Mouse (Mus musculus): ENCODE results near the gene Nhsl1. TPM values are rescaled to one million over a fixed set of nuclear protein-coding genes. Genes with fewer than 3 reads are reported as not detected.
"Not testable (repeated sequence)": the region's sequence is repeated elsewhere in the genome, so short reads cannot be mapped to it uniquely, and the experiment has no call there.

Gene Nhsl1
- polyA plus RNA-seq, 1 experiment from 2014 or later, result 8.8 TPM

- no peak overlapping the region for H3K4me2 ChIP-seq (ENCODE audit: low read length)
- peaks cover 7% of the 10 kb centered on the region; the same call in 1 of the 2 replicates for H3K4me1 ChIP-seq (replicated peaks; ENCODE audit: insufficient read depth, low read length)
- H3K36me3 ChIP-seq (ENCODE audit: insufficient read depth, low read length), result 0 out of 2 replicates have a peak, but pooled peaks cover 11% of the 10 kb centered on the region
- no peaks in the 10 kb centered on the region for H3K9me3 ChIP-seq (replicated peaks; ENCODE audit: low read length)
- WGBS, result 70% methylated on average over 8 of the region's 8 CpGs
- no peak overlapping the region for H3K27ac ChIP-seq
- no peak for TF ChIP-seq CTCF (IDR thresholded peaks at IDR 0.05; ENCODE audit: low read depth)
- H3K4me3 ChIP-seq (replicated peaks; ENCODE audit: low read depth, low read length), result no peak overlapping the region
- ATAC-seq (replicated peaks; ENCODE audit: low FRiP score, low read depth) (0 out of 2 replicates have a peak, but pooled peaks have one; percentile 11), DNase-seq (ENCODE audit: low spot score) (no peak)
- H3K27me3 ChIP-seq (ENCODE audit: insufficient read depth, low read length), result no peaks in the 10 kb centered on the region
- no peak overlapping the region for H3K9ac ChIP-seq (ENCODE audit: low read depth, low read length)
Observed at GRCm38 (mm10) chr10:18532293-18532692, 213.5 kb downstream of the Nhsl1 start.

DNA sequence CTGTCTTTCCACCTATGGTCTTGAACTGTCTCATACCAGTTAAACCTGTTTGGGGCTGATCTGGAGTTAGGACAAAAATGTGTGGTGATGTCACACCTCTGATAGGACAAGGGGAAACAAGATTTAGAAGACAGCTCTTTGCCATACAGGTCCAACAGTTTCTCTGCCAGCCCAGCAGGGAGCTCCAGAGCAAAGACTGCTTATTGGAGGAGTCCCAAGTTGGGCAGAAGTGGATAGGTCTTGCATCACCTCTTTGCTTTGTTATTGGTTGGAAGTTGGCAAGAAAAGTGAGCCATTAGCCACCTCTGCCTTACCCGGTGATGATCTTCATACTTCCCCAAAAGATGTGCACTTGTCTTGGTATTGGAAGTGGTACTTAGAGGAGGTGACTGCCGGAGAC lies 218.1 kb downstream of the Nhsl1 start:
- Histone ChIP-seq H3K4me3 (replicated peaks; ENCODE audit: low read depth, low read length) (no peak overlapping the region), H3K9ac (ENCODE audit: low read depth, low read length) (no peak overlapping the region), H3K36me3 (ENCODE audit: insufficient read depth, low read length) (0 out of 2 replicates have a peak, but pooled peaks cover 3% of the 10 kb centered on the region), H3K27me3 (ENCODE audit: insufficient read depth, low read length) (no peaks in the 10 kb centered on the region), H3K4me1 (replicated peaks; ENCODE audit: insufficient read depth, low read length) (no peaks in the 10 kb centered on the region), H3K9me3 (replicated peaks; ENCODE audit: low read length) (no peaks in the 10 kb centered on the region), H3K27ac (no peak overlapping the region), H3K4me2 (ENCODE audit: low read length) (no peak overlapping the region)
- no peak for TF ChIP-seq CTCF (IDR thresholded peaks at IDR 0.05; ENCODE audit: low read depth)
- 90% methylated on average over 2 of the region's 2 CpGs for WGBS
- DNase-seq (ENCODE audit: low spot score) (no peak), ATAC-seq (replicated peaks; ENCODE audit: low FRiP score, low read depth) (no peak)

GRCm38 (mm10) chr10:18545309-18545708 lies 226.5 kb downstream of the Nhsl1 start:
- H3K27me3 ChIP-seq (ENCODE audit: insufficient read depth, low read length), result no peaks in the 10 kb centered on the region
- peak overlapping the region; percentile 98 for H3K4me2 ChIP-seq (ENCODE audit: low read length)
- ATAC-seq (replicated peaks; ENCODE audit: low FRiP score, low read depth) (no peak), DNase-seq (ENCODE audit: low spot score) (no peak)
- H3K36me3 ChIP-seq (ENCODE audit: insufficient read depth, low read length), result no peaks in the 10 kb centered on the region
- WGBS, result 8% methylated on average over 13 of the region's 13 CpGs
- H3K4me3 ChIP-seq (replicated peaks; ENCODE audit: low read depth, low read length), result peak overlapping the region; percentile 60
- peak overlapping the region; percentile 62 for H3K9ac ChIP-seq (ENCODE audit: low read depth, low read length)
- H3K9me3 ChIP-seq (replicated peaks; ENCODE audit: low read length), result no peaks in the 10 kb centered on the region
- no peaks in the 10 kb centered on the region for H3K4me1 ChIP-seq (replicated peaks; ENCODE audit: insufficient read depth, low read length)
- no peak overlapping the region for H3K27ac ChIP-seq
- no peak for TF ChIP-seq CTCF (IDR thresholded peaks at IDR 0.05; ENCODE audit: low read depth)

- H3K9ac ChIP-seq (ENCODE audit: low read depth, low read length), result peak within 1 kb of the TSS; percentile 62
- WGBS, result 1% methylated on average over 22 of the region's 22 CpGs
- no peaks in the 10 kb centered on the region for H3K4me1 ChIP-seq (replicated peaks; ENCODE audit: insufficient read depth, low read length)
- no peaks in the 10 kb centered on the region for H3K36me3 ChIP-seq (ENCODE audit: insufficient read depth, low read length)
- H3K27me3 ChIP-seq (ENCODE audit: insufficient read depth, low read length), result no peaks in the 10 kb centered on the region
- H3K4me2 ChIP-seq (ENCODE audit: low read length), result peak within 1 kb of the TSS; percentile 98
- DNase-seq (ENCODE audit: low spot score) (peak; percentile 76), ATAC-seq (replicated peaks; ENCODE audit: low FRiP score, low read depth) (peak; percentile 89)
- peak within 1 kb of the TSS; percentile 60 for H3K4me3 ChIP-seq (replicated peaks; ENCODE audit: low read depth, low read length)
- no peaks in the 10 kb centered on the region for H3K9me3 ChIP-seq (replicated peaks; ENCODE audit: low read length)
- TF ChIP-seq CTCF (IDR thresholded peaks at IDR 0.05; ENCODE audit: low read depth), result peak; percentile 80
- no peak within 1 kb of the TSS for H3K27ac ChIP-seq
Observed at GRCm38 (mm10) chr10:18545813-18546235, 227.0 kb downstream of the Nhsl1 start, which contains the start of gene Hebp2. Hebp2 (minus strand) TSS chr10:18546076.

DNA sequence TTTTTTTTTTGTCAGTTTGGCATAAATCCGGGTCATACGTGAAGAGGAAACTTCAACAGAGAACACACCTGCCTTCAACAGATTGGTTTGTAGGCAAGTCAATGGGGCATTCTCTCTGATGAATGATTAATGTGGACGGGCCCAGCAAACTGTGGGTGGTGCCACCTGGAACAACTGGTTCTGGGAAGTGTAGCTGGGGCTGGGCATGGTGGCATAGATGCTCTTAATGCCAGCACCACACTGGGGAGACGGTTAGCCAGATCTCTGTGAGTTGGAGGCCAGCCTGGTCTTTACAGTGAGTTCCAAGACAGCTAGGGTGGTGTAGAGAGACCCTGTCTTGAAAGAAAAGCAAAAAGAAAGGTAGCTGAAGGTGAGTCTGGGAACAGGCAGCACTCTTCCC lies 228.6 kb downstream of the Nhsl1 start:
- Histone ChIP-seq H3K4me3 (replicated peaks; ENCODE audit: low read depth, low read length) (no peak overlapping the region), H3K27ac (no peak overlapping the region), H3K4me2 (ENCODE audit: low read length) (no peak overlapping the region), H3K9ac (ENCODE audit: low read depth, low read length) (no peak overlapping the region), H3K4me1 (replicated peaks; ENCODE audit: insufficient read depth, low read length) (no peaks in the 10 kb centered on the region), H3K9me3 (replicated peaks; ENCODE audit: low read length) (no peaks in the 10 kb centered on the region), H3K27me3 (ENCODE audit: insufficient read depth, low read length) (no peaks in the 10 kb centered on the region), H3K36me3 (ENCODE audit: insufficient read depth, low read length) (no peaks in the 10 kb centered on the region)
- no peak for TF ChIP-seq CTCF (IDR thresholded peaks at IDR 0.05; ENCODE audit: low read depth)
- ATAC-seq (replicated peaks; ENCODE audit: low FRiP score, low read depth), result no peak
- DNase-seq (ENCODE audit: low spot score), result no peak
- WGBS, result 71% methylated on average over 4 of the region's 4 CpGs

DNA sequence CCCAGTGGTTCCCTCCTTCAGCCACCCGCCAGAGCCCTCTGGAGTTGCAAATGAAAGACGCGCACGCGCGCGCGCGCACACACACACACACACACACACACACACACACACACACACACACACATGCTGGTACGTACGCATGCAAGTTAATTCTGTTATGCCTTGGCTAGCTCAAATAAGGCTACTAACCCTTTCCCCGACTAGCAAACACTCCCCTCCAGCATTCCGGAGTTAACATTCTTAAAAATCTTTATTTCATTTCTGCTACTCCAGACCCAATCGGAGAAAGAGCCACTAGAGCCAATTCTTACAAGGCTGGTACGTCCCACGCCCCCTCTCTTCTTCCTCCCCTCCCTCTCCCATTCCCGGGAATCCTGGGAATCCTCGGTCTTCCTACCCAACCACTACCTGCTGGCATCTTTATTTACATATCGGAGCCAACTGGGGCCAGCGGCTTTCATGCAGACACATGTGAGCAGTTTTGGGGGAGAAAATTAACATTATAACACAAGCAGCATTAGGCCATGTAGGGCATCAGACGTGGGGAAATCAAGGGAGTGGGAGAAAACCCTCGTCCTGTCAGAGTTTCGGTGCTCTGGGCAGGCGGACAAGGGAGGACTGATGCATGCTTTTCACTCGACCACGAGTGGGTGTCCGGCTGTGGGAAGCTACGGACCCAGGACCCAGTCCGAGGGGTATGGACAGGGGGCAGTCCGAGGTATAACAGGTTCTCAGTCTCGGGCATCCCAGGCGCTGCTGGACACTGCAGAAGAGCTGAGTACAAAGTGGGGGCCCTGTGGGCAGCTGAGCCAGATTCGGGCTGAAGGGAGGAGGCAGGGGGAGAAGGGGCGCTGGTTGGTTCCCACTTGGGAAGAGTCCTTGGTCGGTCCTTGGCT lies 230.8 kb downstream of the Nhsl1 start:
- TF ChIP-seq CTCF (IDR thresholded peaks at IDR 0.05; ENCODE audit: low read depth), result no peak
- H3K9ac ChIP-seq (ENCODE audit: low read depth, low read length), result peak overlapping the region; percentile 37
- WGBS, result 7% methylated on average over 35 of the region's 35 CpGs

DNA sequence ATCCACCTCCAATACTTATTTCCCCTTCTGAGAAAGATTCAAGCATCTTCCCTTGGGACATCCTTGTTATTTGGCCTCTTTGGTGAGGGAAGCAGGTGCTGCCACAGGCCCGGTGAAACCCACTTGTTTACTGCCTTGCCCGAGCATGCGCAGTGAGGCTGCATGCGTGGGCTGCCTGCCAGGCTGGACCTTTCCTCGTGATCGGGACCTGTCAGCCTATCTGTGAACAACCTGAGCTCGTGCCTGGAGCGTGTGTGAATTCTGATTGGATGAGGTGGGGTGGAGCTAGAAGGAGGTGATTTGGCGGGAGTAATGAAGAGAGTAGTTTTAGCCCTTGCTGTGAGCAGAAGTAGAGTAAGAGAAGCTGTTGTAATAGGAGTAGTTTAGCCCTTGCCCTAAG lies 240.3 kb downstream of the Nhsl1 start:
- H3K36me3 ChIP-seq (ENCODE audit: insufficient read depth, low read length); H3K4me1 ChIP-seq (replicated peaks; ENCODE audit: insufficient read depth, low read length); H3K27ac ChIP-seq; H3K4me2 ChIP-seq (ENCODE audit: low read length); ATAC-seq (replicated peaks; ENCODE audit: low FRiP score, low read depth); H3K9ac ChIP-seq (ENCODE audit: low read depth, low read length); H3K4me3 ChIP-seq (replicated peaks; ENCODE audit: low read depth, low read length); H3K27me3 ChIP-seq (ENCODE audit: insufficient read depth, low read length); H3K9me3 ChIP-seq (replicated peaks; ENCODE audit: low read length); DNase-seq (ENCODE audit: low spot score): not testable (repeated sequence)
- 87% methylated on average over 9 of the region's 9 CpGs for WGBS

More for the DNA sequence above, 230.8 kb downstream of the Nhsl1 start:
- Histone ChIP-seq H3K4me2 (ENCODE audit: low read length) (peak overlapping the region; percentile 85), H3K4me3 (replicated peaks; ENCODE audit: low read depth, low read length) (peak overlapping the region; percentile 34), H3K36me3 (ENCODE audit: insufficient read depth, low read length) (no peaks in the 10 kb centered on the region), H3K27me3 (ENCODE audit: insufficient read depth, low read length) (no peaks in the 10 kb centered on the region), H3K9me3 (replicated peaks; ENCODE audit: low read length) (no peaks in the 10 kb centered on the region), H3K27ac (no peak overlapping the region), H3K4me1 (replicated peaks; ENCODE audit: insufficient read depth, low read length) (no peaks in the 10 kb centered on the region)
- no peak for ATAC-seq (replicated peaks; ENCODE audit: low FRiP score, low read depth)
- peak; percentile 52 for DNase-seq (ENCODE audit: low spot score)
